Mouse (Mus musculus) testis, adult 2 months (tissue): Measurements from ENCODE around the gene Simc1.

Experiments used
- CTCF ChIP-seq: fragments of 200-500 bp; IDR thresholded peaks from 2 replicates; pipeline ENCODE4 v1.5.1; 2012; ENCODE audit warnings: low read depth, mild to moderate bottlenecking, inconsistent platforms, low read length, moderate library complexity; ENCODE audit not compliant: control insufficient read depth, insufficient read depth, insufficient replicate concordance
- POLR2A ChIP-seq: fragments of 200-500 bp; IDR thresholded peaks from 2 replicates; pipeline ENCODE4 v1.6.1; 2012; ENCODE audit warnings: low read depth, mild to moderate bottlenecking, inconsistent platforms, low read length, moderate library complexity; ENCODE audit not compliant: control insufficient read depth

- TF ChIP-seq POLR2A (no peak), CTCF (no peak)
Measured at GRCm38 (mm10) chr13:54479286-54479685, 24.3 kb upstream of the Simc1 start.
